In the genomic region with DNA sequence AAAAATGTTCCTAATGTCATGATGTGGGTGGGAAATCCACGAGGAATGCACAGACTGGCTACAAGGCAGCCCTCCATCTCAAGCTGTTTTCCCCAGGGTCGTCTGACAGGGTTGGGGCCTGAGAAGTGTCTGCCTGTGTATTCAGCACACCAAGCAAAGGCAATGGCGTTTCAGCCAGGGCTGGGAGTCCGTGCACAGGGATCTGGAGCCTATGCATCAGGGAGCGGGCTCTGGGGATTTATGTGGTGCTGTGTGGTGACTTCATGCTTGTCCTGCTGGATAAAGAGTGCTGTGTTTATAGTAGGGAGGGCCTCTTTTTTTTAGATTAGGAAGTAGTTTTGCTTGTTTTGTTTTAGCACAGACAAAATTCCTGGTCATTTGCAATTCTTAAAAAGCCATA, we compare ENCODE assay signal across 10 mouse cellular contexts. TPM values are rescaled to one million over a fixed set of nuclear protein-coding genes. Genes with fewer than 3 reads are reported as not detected.
DNase-seq lines count a peak whose midpoint lies in the region; ATAC-seq lines count a peak whose summit lies in the region.
"Had no signal": no experiment of that assay in that cellular context is flagged by ENCODE, and none has a peak within 500 bp of the region (broad histone marks: within the 10 kb centered on the region; RNA-seq: fewer than 3 reads in every experiment).

No protein-coding gene starts in this region.

- intact Hi-C loops in gastrocnemius, postnatal 14 days (cut with DNase I; ENCODE audit: low total_unique reads): no loop called here

- peaks cover 9% of the 10 kb centered on the region for H3K4me1 ChIP-seq in kidney, embryonic 16.5 days (ENCODE audit: insufficient read depth, low read length)
- H3K4me1 ChIP-seq in kidney, embryonic 14.5 days (ENCODE audit: control insufficient read depth, insufficient read depth, low read length): 0 out of 2 replicates have a peak, but pooled peaks cover 4% of the 10 kb centered on the region
- peaks cover 81% of the 10 kb centered on the region for H3K4me1 ChIP-seq in embryonic facial prominence, embryonic 13.5 days

- no peak for ATAC-seq in kidney, embryonic 16.5 days (ENCODE audit: low FRiP score, low TSS enrichment)
- ATAC-seq in kidney, embryonic 14.5 days (ENCODE audit: low FRiP score, low TSS enrichment): no peak
- ATAC-seq in embryonic facial prominence, embryonic 13.5 days (ENCODE audit: insufficient number of reproducible peaks, insufficient read depth, low FRiP score, low TSS enrichment, low read depth): no peak
- ATAC-seq: intestine, postnatal 0 days had no signal

- 41% methylated on average over 5 of the region's 5 CpGs for WGBS in kidney, embryonic 16.5 days
- whole genome bisulfite sequencing in kidney, embryonic 14.5 days: 40% methylated on average over 5 of the region's 5 CpGs
- 11% methylated on average over 5 of the region's 5 CpGs for WGBS in embryonic facial prominence, embryonic 13.5 days

- no peak overlapping the region for H3K27ac ChIP-seq in kidney, embryonic 16.5 days (ENCODE audit: low read length)
- H3K27ac ChIP-seq in kidney, embryonic 14.5 days (ENCODE audit: low read depth, low read length): no peak overlapping the region
- peak overlapping the region; percentile 81 for H3K27ac ChIP-seq in embryonic facial prominence, embryonic 13.5 days

- H3K27me3 ChIP-seq in kidney, embryonic 16.5 days (ENCODE audit: insufficient read depth, low read length): no peaks in the 10 kb centered on the region
- no peaks in the 10 kb centered on the region for H3K27me3 ChIP-seq in kidney, embryonic 14.5 days (ENCODE audit: control insufficient read depth, insufficient read depth, low read length)
- peaks cover 2% of the 10 kb centered on the region; the same call in 1 of the 2 replicates for H3K27me3 ChIP-seq in embryonic facial prominence, embryonic 13.5 days

- DNase-seq in right cerebral cortex, postnatal 10 days (ENCODE audit: low spot score in 2 of 2): peak; percentile 31 to 37
- DNase-seq in right cerebral cortex, adult 18-20 months: no peak
- DNase-seq in gastrocnemius, postnatal 14 days: no peak
- DNase-seq in cerebellum, adult 11 months: no peak
- DNase-seq: adrenal gland, postnatal 14 days had no signal

- no peaks in the 10 kb centered on the region for H3K36me3 ChIP-seq in kidney, embryonic 16.5 days (ENCODE audit: insufficient read depth, low read length)
- no peaks in the 10 kb centered on the region for H3K36me3 ChIP-seq in kidney, embryonic 14.5 days (ENCODE audit: control insufficient read depth, insufficient read depth, low read length)
- no peaks in the 10 kb centered on the region for H3K36me3 ChIP-seq in embryonic facial prominence, embryonic 13.5 days
- H3K36me3 ChIP-seq: midbrain, embryonic 12.5 days had no signal

- 0 out of 2 replicates have a peak overlapping the region, but pooled peaks have one; percentile 22 for H3K9ac ChIP-seq in kidney, embryonic 16.5 days (replicated peaks; ENCODE audit: low read length)
- no peak overlapping the region for H3K9ac ChIP-seq in kidney, embryonic 14.5 days (ENCODE audit: low read depth, low read length)
- 0 out of 2 replicates have a peak overlapping the region, but pooled peaks have one; percentile 12 for H3K9ac ChIP-seq in embryonic facial prominence, embryonic 13.5 days
- H3K9ac ChIP-seq: midbrain, embryonic 12.5 days had no signal

- no peaks in the 10 kb centered on the region for H3K9me3 ChIP-seq in kidney, embryonic 16.5 days (ENCODE audit: low read length)
- H3K9me3 ChIP-seq in kidney, embryonic 14.5 days (ENCODE audit: control insufficient read depth, low read length): no peaks in the 10 kb centered on the region
- no peaks in the 10 kb centered on the region for H3K9me3 ChIP-seq in embryonic facial prominence, embryonic 13.5 days
- H3K9me3 ChIP-seq: midbrain, embryonic 12.5 days had no signal

- H3K4me2 ChIP-seq in kidney, embryonic 16.5 days (replicated peaks; ENCODE audit: low read depth, low read length): no peak overlapping the region
- no peak overlapping the region for H3K4me2 ChIP-seq in kidney, embryonic 14.5 days (replicated peaks; ENCODE audit: low read depth, low read length)
- peak overlapping the region; percentile 16 for H3K4me2 ChIP-seq in embryonic facial prominence, embryonic 13.5 days
- H3K4me2 ChIP-seq: midbrain, embryonic 12.5 days had no signal

- no peak overlapping the region for H3K4me3 ChIP-seq in kidney, embryonic 16.5 days (ENCODE audit: low read length)
- H3K4me3 ChIP-seq in kidney, embryonic 14.5 days (ENCODE audit: low read length): no peak overlapping the region
- no peak overlapping the region for H3K4me3 ChIP-seq in embryonic facial prominence, embryonic 13.5 days
- H3K4me3 ChIP-seq: midbrain, embryonic 12.5 days had no signal

RNA-seq across cellular contexts. Expression of a gene that starts 26.2 kb away (rescaled TPM):
- polyA plus RNA-seq in kidney, embryonic 16.5 days (2015; fragmentation: Nextera tagmentation; extraction: Ambion mirVana): 48.2 and 54.5 TPM in 2 replicates
- 38.3 and 46.7 TPM in 2 replicates for polyA plus RNA-seq in kidney, embryonic 14.5 days (2014; fragmentation: Nextera tagmentation; extraction: Ambion mirVana)
- 61.7 and 67.5 TPM in 2 replicates for polyA plus RNA-seq in embryonic facial prominence, embryonic 13.5 days (2015; fragmentation: Nextera tagmentation; extraction: Ambion mirVana)
- total RNA-seq in gastrocnemius, postnatal 14 days (2021): 10 to 100 TPM; 14.7 to 16.2 TPM

Comparison
In these comparisons a context has a peak if more than half of its experiments do, and no peak if none do; other contexts are left out.
1. DNase-seq: peak in right cerebral cortex, postnatal 10 days (2 of 2); none in right cerebral cortex, adult 18-20 months (single experiment), gastrocnemius, postnatal 14 days (single experiment) and cerebellum, adult 11 months (single experiment).